Mouse (Mus musculus) T-helper 17 cell (primary cell): ENCODE data around the gene Tedc2.

Experiments used
- in situ Hi-C, 2 experiments: fragments of 300-600 bp; cut with MboI, MseI; formaldehyde crosslinking; loops; 1 replicate in 1 of 2; 2 replicates in 1 of 2; pipeline ENCODE4 v1.15.1; 2025; ENCODE audit warnings: high pct_unique_total_duplicates in 2 of 2

The Tedc2 gene

DNA sequence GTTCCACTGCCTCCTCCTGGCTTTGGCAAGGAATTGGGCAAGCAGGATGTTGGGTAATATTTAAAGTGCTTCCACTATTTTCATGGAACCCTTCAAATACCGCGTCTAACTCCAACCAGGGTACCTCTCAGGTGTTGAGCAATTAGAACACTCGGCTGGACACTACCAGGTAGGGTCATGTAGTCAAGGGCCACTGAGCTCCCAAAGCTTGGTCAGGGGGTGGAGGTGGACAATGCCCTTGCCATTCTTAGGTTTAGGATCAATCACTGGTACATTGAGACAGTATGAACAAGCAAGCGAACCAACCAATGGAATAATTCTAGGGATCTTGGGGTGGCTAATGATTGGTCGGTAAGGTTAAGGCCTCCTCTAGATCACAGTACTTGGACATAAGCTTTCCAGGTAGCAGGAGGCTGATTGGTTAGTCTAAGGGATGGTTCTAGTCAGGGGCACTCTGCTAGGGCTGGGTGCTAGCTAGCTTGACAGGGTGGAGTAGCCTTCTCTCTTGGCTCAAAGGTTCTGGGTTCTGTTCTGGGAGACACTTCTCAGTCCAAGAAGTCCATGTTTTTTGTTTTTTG, 8.1 kb downstream of the Tedc2 start:
- in situ Hi-C loops: no loop called here

DNA sequence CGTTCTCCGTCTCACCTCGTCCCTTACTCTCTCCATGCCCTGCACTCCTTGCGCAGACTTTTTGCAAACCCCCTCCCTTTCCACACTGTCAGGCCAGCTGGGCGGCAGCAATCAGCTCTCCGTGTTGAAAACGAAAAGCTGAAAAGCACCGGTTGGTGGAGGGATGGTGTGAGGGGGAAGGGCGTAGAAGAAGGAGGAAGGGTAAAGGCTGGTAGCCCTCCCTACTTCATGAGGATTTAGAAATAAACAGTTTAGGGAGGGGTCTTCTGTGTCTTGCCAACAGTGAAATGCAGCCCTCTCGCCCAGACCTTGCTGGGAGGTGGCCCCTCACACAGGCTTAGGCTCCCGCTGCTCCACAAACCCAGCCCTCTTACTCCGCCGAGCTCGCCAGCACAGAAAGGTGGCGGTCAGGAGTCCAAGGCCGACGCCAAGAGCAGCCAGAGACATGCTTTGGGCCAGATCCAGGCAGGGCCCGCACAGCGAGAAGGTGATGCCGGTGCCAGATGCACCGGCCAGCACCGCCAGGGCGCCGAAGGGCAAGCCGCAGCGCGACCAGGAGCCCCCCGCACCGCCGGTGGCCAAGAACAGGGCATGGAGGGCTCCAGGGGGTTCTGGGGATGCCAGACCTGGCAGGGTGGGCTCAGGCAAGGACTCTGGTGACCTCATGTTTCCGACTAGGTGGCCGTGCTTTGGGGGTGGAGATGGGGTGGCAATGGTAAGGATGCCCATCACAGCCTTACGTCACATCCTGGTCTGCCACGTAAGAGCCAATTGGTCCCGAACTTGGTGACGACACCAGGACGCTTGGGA, 8.8 kb downstream of the Tedc2 start:
- in situ Hi-C loops: no loop called here

DNA sequence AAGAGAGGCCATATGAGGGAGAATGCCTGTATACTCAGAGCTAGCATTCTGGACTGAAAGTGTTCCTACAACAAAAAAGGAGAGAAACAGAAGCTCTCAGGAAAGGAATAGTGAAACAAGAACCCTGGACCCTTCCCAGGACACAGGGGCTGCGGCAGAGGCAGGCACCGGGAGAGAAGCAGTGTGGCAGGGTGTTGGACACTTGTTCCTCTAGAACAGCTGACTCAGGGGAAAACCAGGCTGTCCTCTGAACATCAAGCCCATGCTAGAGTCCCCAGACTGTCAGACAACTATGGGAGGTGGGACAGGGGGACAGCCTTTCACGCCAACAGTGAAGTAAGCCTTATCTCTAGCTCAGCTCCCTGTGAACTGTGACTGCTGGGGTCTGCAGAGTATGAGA, 10.1 kb downstream of the Tedc2 start:
- in situ Hi-C loops: no loop called here

DNA sequence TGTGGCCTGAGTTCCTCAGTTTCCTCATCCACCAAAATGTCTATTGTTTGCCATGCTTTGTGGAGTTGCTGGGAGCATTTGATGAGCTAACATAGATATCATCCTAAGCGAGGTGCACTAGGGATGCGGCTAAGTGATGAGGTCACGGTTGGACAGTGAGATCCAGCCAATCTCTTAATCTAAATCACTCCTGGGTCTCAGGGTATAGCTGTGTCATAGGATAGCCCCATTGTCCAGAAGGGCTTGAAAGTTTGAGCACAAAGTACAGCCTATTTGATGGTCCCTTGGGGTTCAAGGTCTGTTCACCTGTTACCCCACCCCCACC, 10.8 kb downstream of the Tedc2 start:
- in situ Hi-C loops: loop anchor here in 1 of 2 experiments (5.0 kb wide), 1 partner anchor 43 kb away; the partner anchor contains the start of gene Atp6v0c

DNA sequence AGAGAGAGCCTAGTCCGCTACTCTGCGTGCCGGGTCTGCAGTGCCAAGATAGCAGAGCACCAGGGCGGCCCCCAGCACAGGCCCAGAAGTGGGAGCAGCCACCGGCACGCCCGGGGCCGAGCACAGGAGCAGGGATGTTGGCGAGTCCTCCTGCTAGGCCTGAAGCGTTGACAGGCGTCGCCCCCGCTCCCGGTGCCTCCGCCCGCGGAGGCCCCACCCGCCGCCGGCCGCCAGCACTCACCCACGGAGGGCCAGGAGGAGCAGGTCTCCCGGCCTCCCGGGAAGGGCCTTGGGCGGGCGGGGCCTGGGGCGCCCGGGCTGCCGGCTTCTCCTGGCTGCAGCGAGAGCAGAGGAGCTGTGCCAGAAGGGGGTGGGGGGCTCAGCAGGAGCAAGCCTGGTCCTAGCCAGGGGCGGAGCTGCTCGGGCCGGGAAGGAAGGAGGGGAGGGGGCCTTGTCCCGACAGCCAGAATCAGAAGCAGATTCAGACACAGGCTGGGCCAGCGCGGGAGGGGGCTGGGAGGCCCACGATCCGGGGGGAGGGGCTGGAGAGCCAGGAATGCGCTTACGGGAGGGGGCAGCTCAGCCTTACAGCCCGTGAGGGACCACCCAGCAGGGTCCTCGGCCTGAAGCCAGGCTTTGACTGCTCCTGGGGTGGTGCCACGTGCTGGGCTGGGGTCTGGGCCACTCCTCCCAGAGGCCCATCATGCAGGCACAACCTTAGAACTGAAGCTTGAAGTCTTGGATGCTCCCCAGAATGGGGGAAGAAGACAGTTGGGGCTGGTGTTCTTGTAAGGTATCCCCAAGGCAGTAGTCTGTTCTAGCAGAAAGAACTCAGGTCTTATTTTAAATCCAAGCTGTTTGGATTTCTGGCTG, 11.4 kb downstream of the Tedc2 start, which contains the start of gene Ntn3:
Gene Ntn3, minus strand, starts transcription at position 489 of the 873 bp plus-strand sequence.
- in situ Hi-C loops: loop anchor here in 1 of 2 experiments (5.0 kb wide), 1 partner anchor 42 kb away; the partner anchor contains the start of gene Atp6v0c

GRCm38 (mm10) chr17:24208641-24209042, 12.0 kb downstream of the Tedc2 start:
- in situ Hi-C loops: loop anchor here in 1 of 2 experiments (5.0 kb wide), 1 partner anchor 41 kb away; the partner anchor contains the start of gene Atp6v0c

GRCm38 (mm10) chr17:24207768-24208640, 12.6 kb downstream of the Tedc2 start:
- in situ Hi-C loops: loop anchor here in 1 of 2 experiments (5.0 kb wide), 1 partner anchor 41 kb away; the partner anchor contains the start of gene Atp6v0c

DNA sequence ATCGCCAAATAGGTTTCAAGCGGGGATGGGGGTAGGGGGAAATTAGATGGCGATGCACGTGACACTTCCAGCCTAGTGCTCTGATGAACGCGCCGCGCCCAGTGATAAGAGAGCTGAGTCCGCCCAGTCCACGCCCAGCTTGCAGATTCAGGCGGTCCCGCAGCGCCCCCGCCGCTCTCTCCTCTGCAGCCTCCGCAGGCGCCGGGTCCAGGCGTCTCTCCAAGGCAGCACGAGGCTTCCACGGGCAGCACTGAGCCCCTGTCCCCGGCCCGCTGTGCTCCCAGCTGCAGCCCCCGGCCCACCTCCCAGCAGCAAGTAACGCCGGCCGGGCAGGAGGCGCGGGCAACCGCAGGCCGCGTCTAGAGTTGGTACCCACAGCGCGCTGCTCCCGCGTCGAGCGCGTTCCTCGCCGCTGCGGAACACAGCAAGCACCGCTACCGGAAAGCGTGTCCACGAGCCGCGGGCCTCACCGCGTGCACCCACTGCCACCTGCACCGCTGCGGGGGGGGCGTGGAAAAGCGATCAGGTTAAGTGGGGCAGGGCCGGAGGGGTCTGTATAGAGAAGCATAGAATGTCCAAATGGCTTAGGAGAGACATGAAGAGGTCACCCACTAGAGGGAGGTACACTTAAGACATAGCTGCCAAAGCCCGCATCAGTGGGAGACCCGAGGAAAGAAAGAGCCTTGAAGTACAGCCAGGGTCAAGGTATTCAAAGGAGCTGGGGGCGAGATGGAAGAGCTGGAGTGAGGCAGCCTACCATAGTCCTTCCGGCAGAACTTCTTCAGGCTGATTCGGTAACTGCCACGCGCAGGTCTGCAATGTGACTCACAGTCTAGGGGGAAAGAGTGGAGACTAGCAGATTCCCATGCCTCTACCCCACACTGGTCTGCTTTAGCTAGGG, 13.9 kb downstream of the Tedc2 start:
- in situ Hi-C loops: loop anchor here in 1 of 2 experiments (5.0 kb wide), 1 partner anchor 39 kb away; the partner anchor contains the start of gene Atp6v0c

- in situ Hi-C loops: loop anchor here in 1 of 2 experiments (5.0 kb wide), 1 partner anchor 39 kb away; the partner anchor contains the start of gene Atp6v0c
Measured at GRCm38 (mm10) chr17:24205908-24206361, 14.7 kb downstream of the Tedc2 start.

DNA sequence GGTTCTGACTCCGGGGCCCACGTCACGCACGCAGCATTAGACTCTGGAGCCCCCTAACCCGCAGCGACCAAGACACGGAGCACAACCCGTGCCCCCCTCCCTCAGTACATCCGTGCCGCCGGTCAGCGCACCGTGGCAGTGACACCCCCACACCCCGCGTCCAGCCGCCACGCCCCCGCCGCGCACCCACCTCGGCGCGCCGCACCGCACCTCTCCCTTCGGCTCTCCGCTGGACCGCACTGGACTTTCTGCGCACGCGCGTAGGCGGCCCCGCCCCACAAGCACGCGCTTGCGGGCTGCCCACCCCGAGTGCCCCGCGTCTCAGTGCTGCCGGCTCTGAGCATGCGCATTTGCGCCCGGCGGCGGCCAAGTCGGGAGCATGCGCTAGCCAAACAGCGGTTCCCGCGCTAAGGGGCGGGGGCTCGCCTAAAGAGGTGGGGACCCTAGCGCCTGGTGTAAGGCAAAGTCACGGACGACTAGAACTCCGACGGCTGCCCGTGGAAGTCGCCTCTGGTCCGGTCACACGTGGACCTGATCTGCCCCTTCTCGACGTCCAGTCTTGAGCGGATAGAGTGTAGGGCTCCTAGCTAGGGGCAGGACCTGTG, 15.3 kb downstream of the Tedc2 start, which contains the start of gene Tbc1d24:
Gene Tbc1d24, minus strand, starts transcription at position 279 of the 605 bp plus-strand sequence.
- in situ Hi-C loops: loop anchor here in 1 of 2 experiments (5.0 kb wide), 1 partner anchor 38 kb away; the partner anchor contains the start of gene Atp6v0c

GRCm38 (mm10) chr17:24204846-24205245, 15.8 kb downstream of the Tedc2 start:
- in situ Hi-C loops: loop anchor here in 1 of 2 experiments (5.0 kb wide), 1 partner anchor 38 kb away; the partner anchor contains the start of gene Atp6v0c

GRCm38 (mm10) chr17:24203611-24204534, 16.8 kb downstream of the Tedc2 start:
- in situ Hi-C loops: no loop called here

- in situ Hi-C loops: no loop called here
Measured at GRCm38 (mm10) chr17:24203068-24203467, 17.6 kb downstream of the Tedc2 start.

DNA sequence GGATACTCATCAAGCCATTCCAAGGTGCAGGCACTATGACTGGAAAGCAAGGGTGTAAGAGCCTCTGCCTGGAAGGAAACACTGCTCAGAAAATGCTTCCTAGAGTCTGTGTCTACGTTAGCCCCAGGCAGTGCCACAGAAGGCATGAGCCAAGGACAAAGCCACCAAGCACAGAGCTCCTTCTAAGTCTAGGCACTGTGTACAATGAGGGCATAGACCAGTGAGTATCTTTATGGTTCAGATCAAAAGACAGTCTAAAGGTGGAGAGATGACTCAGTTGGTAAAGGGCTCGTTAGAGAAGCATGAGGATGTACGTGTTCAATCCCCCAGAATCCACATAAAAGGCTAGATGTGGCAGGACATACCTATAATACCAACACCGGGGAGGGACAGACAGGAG, 19.6 kb downstream of the Tedc2 start:
- in situ Hi-C loops: no loop called here

GRCm38 (mm10) chr17:24199741-24200140, 20.9 kb downstream of the Tedc2 start:
- in situ Hi-C loops: no loop called here

GRCm38 (mm10) chr17:24199252-24199651, 21.4 kb downstream of the Tedc2 start:
- in situ Hi-C loops: no loop called here

DNA sequence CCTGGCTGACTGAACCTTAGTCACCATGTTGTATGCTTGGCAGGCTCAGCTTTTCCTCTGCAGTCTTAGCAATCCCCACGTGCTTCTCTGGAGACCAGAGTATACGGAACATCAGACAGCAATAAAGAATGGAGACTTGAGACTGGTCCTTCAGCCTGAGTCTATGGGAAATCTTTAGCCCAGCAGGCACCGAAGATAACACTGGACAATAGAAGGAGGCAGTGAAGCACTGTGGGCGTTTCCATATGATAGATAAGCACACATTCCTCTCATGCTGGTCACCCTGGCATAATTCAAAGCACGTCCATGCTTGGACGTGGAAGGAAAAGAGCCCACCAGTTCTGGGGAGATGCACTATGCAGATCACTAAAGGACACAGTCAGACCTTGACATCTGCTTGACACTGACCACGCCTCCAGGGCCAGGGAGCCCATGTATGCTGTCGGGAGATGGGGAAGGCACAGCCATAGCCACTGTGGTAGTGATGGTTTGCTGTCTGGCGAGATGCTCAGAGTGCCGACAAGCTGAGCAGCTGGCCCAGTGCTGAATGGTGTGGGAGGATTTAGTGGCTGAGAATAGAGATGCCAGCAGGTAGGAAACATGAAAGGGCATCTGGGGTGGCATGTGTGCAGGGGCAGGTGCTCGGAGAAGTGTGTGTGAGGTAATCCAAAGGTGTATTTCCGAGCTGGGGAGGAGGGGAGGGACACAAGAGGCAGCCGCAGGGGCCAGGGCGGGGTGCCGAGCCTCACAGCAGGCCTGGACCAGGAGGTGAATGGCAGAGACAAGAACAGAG, 23.4 kb downstream of the Tedc2 start:
- in situ Hi-C loops: no loop called here
